In genomic region chr5:48125770-48126423, GRCm38 (mm10) we compare ENCODE assay signal across 9 mouse cellular contexts.
DNase-seq lines count a peak whose midpoint lies in the region; ATAC-seq and TF ChIP-seq lines count a peak whose summit lies in the region.
"Had no signal": no experiment of that assay in that cellular context is flagged by ENCODE, and none has a peak within 500 bp of the region (broad histone marks: within the 10 kb centered on the region; RNA-seq: fewer than 3 reads in every experiment).

No protein-coding gene starts in this region.

- TF ChIP-seq CTCF in liver, postnatal 0 days (IDR thresholded peaks at IDR 0.05; ENCODE audit: low read depth) = peak; percentile 57

- no peaks in the 10 kb centered on the region for H3K36me3 ChIP-seq in embryonic facial prominence, embryonic 11.5 days (replicated peaks; ENCODE audit: control insufficient read depth, insufficient read depth, low read depth, low read length)
- no peaks in the 10 kb centered on the region for H3K36me3 ChIP-seq in embryonic facial prominence, embryonic 10.5 days (replicated peaks)
- no peaks in the 10 kb centered on the region for H3K36me3 ChIP-seq in liver, postnatal 0 days (replicated peaks; ENCODE audit: insufficient read depth, low read length)
- no peaks in the 10 kb centered on the region for H3K36me3 ChIP-seq in midbrain, embryonic 13.5 days

- H3K9me3 ChIP-seq in embryonic facial prominence, embryonic 11.5 days (replicated peaks; ENCODE audit: control insufficient read depth, low read length) = no peaks in the 10 kb centered on the region
- H3K9me3 ChIP-seq in embryonic facial prominence, embryonic 10.5 days = no peaks in the 10 kb centered on the region
- H3K9me3 ChIP-seq in liver, postnatal 0 days (ENCODE audit: low read length) = no peaks in the 10 kb centered on the region
- no peaks in the 10 kb centered on the region for H3K9me3 ChIP-seq in midbrain, embryonic 13.5 days
- H3K9me3 ChIP-seq: megakaryocyte, embryonic 14.5 days had no signal

- no peak for ATAC-seq in embryonic facial prominence, embryonic 11.5 days (replicated peaks; ENCODE audit: insufficient number of reproducible peaks, low FRiP score, low TSS enrichment, low read depth)
- ATAC-seq in liver, postnatal 0 days = no peak
- peak; percentile 72 to 85; a peak in 3 of 4 replicates for ATAC-seq in hematopoietic stem cell, adult 5-6 weeks (replicated peaks in 1 of 2; ENCODE audit: insufficient read depth in 1 of 2, low FRiP score in 2 of 2, low TSS enrichment in 1 of 2, low read depth in 1 of 2, poor library complexity in 2 of 2, severe bottlenecking in 2 of 2)
- peak; percentile 62 for ATAC-seq in midbrain, embryonic 13.5 days

- H3K27me3 ChIP-seq in embryonic facial prominence, embryonic 11.5 days (ENCODE audit: control insufficient read depth, insufficient read depth, low read length) = no peaks in the 10 kb centered on the region
- no peaks in the 10 kb centered on the region for H3K27me3 ChIP-seq in embryonic facial prominence, embryonic 10.5 days (replicated peaks; ENCODE audit: low read depth, poor library complexity, severe bottlenecking)
- no peaks in the 10 kb centered on the region for H3K27me3 ChIP-seq in liver, postnatal 0 days (ENCODE audit: insufficient read depth, low read length)
- H3K27me3 ChIP-seq in midbrain, embryonic 13.5 days = no peaks in the 10 kb centered on the region
- H3K27me3 ChIP-seq: megakaryocyte, embryonic 14.5 days had no signal

- no peaks in the 10 kb centered on the region; the same call in 1 of the 2 replicates for H3K4me1 ChIP-seq in embryonic facial prominence, embryonic 11.5 days (ENCODE audit: control insufficient read depth, insufficient read depth, low read length)
- H3K4me1 ChIP-seq in embryonic facial prominence, embryonic 10.5 days = no peaks in the 10 kb centered on the region
- H3K4me1 ChIP-seq in liver, postnatal 0 days (ENCODE audit: insufficient read depth) = no peaks in the 10 kb centered on the region
- H3K4me1 ChIP-seq in midbrain, embryonic 13.5 days (replicated peaks) = no peaks in the 10 kb centered on the region
- H3K4me1 ChIP-seq: megakaryocyte, embryonic 14.5 days had no signal

- no peak overlapping the region for H3K4me3 ChIP-seq in embryonic facial prominence, embryonic 11.5 days (ENCODE audit: low read depth, low read length)
- H3K4me3 ChIP-seq in embryonic facial prominence, embryonic 10.5 days = no peak overlapping the region
- no peak overlapping the region for H3K4me3 ChIP-seq in liver, postnatal 0 days (ENCODE audit: low read depth, low read length)
- no peak overlapping the region for H3K4me3 ChIP-seq in midbrain, embryonic 13.5 days (replicated peaks)
- H3K4me3 ChIP-seq: megakaryocyte, embryonic 14.5 days had no signal

- H3K4me2 ChIP-seq in embryonic facial prominence, embryonic 11.5 days (ENCODE audit: low read depth, low read length) = no peak overlapping the region
- H3K4me2 ChIP-seq in liver, postnatal 0 days (ENCODE audit: low read depth, low read length) = no peak overlapping the region
- H3K4me2 ChIP-seq in midbrain, embryonic 13.5 days (replicated peaks) = no peak overlapping the region

- no peak for TF ChIP-seq EP300 in liver, postnatal 0 days (IDR thresholded peaks at IDR 0.05; ENCODE audit: low read depth)

- no peak overlapping the region for H3K27ac ChIP-seq in embryonic facial prominence, embryonic 11.5 days (replicated peaks; ENCODE audit: low read depth, low read length)
- H3K27ac ChIP-seq in embryonic facial prominence, embryonic 10.5 days (replicated peaks) = no peak overlapping the region
- H3K27ac ChIP-seq in liver, postnatal 0 days (ENCODE audit: low read depth) = no peak overlapping the region
- no peak overlapping the region for H3K27ac ChIP-seq in midbrain, embryonic 13.5 days

- 78% methylated on average over 3 of the region's 3 CpGs for WGBS in embryonic facial prominence, embryonic 11.5 days
- 76% methylated on average over 3 of the region's 3 CpGs for WGBS in embryonic facial prominence, embryonic 10.5 days
- 61% methylated on average over 3 of the region's 3 CpGs for WGBS in liver, postnatal 0 days (ENCODE audit: insufficient replicate concordance)
- WGBS in midbrain, embryonic 13.5 days = 77% methylated on average over 3 of the region's 3 CpGs

- peak; percentile 73 for DNase-seq in embryonic facial prominence, embryonic 11.5 days (ENCODE audit: low spot score)
- no peak for DNase-seq in embryonic facial prominence, embryonic 10.5 days (ENCODE audit: low spot score)
- no peak for DNase-seq in liver, postnatal 0 days
- DNase-seq in liver = no peak
- no peak for DNase-seq in spleen, postnatal 36 days (ENCODE audit: low spot score in 2 of 2)
- no peak for DNase-seq in adrenal gland, postnatal 4 days (ENCODE audit: low spot score in 2 of 2)

- no peak overlapping the region for H3K9ac ChIP-seq in embryonic facial prominence, embryonic 11.5 days (replicated peaks; ENCODE audit: low read length)
- H3K9ac ChIP-seq in liver, postnatal 0 days (replicated peaks) = no peak overlapping the region
- no peak overlapping the region for H3K9ac ChIP-seq in midbrain, embryonic 13.5 days (replicated peaks)

Comparison
In these comparisons a context has a peak if more than half of its experiments do, and no peak if none do; other contexts are left out.
1. ATAC-seq: peak in hematopoietic stem cell, adult 5-6 weeks (2 of 2) and midbrain, embryonic 13.5 days (single experiment); none in embryonic facial prominence, embryonic 11.5 days (single experiment) and liver, postnatal 0 days (single experiment).